Mouse (Mus musculus) forebrain, embryonic 11.5 days (tissue): ENCODE measurements at regions not wholly inside any gene's neighbourhood (a gene's known extent, or its start where the extent isn't known, plus 50 kb on each side); places are given as distances from the start of the nearest gene placed in this dataset.

ENCODE experiments used
- ATAC-seq: fragments of 200-750 bp; cut with Nextera tagmentation; replicated peaks from 2 replicates; pipeline ENCODE4 v1.8.0; 2017; ENCODE audit warnings: moderate TSS enrichment; ENCODE audit not compliant: low FRiP score
- DNase-seq: peaks from one replicate; pipeline ENCODE4 v3.0.0-alpha.2; 2017; ENCODE audit warnings: low spot score
- H3K27ac ChIP-seq: fragments of 300-500 bp; sonication (generic); 2 replicates; pipeline ENCODE4 v1.5.1; 2014; ENCODE audit warnings: low read depth, low read length
- H3K27me3 ChIP-seq: fragments of 300-500 bp; sonication (generic); 2 replicates; pipeline ENCODE4 v1.6.1; 2014; ENCODE audit warnings: mild to moderate bottlenecking, low read length, mixed read lengths; ENCODE audit not compliant: control insufficient read depth, insufficient read depth
- H3K36me3 ChIP-seq: fragments of 300-500 bp; sonication (generic); 2 replicates; pipeline ENCODE4 v1.6.1; 2014; ENCODE audit warnings: mild to moderate bottlenecking, low read length, moderate library complexity, mixed read lengths; ENCODE audit not compliant: control insufficient read depth, insufficient read depth
- H3K4me1 ChIP-seq: fragments of 300-500 bp; sonication (generic); replicated peaks from 2 replicates; pipeline ENCODE4 v1.6.1; 2014; ENCODE audit warnings: low read length, mixed read lengths; ENCODE audit not compliant: control insufficient read depth, insufficient read depth
- H3K4me2 ChIP-seq: fragments of 300-500 bp; sonication (generic); 2 replicates; pipeline ENCODE4 v1.6.1; 2014; ENCODE audit warnings: low read depth, mild to moderate bottlenecking, low read length, moderate library complexity, mixed read lengths; ENCODE audit not compliant: severe bottlenecking
- H3K4me3 ChIP-seq: fragments of 300-500 bp; sonication (generic); 2 replicates; pipeline ENCODE4 v1.5.1; 2014; ENCODE audit warnings: low read depth, low read length
- H3K9ac ChIP-seq: fragments of 300-500 bp; sonication (generic); 2 replicates; pipeline ENCODE4 v1.6.1; 2014; ENCODE audit warnings: low read length
- H3K9me3 ChIP-seq: fragments of 300-500 bp; sonication (generic); 2 replicates; pipeline ENCODE4 v1.6.1; 2016; ENCODE audit warnings: low read length, mixed read lengths; ENCODE audit not compliant: control insufficient read depth
- WGBS: fragments of 180-500 bp; shearing (Covaris S2); extraction: QIAGEN DNeasy Blood & Tissue Kit; methylation state at CpG from one replicate; pipeline ENCODE4 v1.1.7; 2014; 5-methylcytosine and 5-hydroxymethylcytosine counted together

- DNase-seq (no peak), ATAC-seq (no peak)
- WGBS = 73% methylated on average over 2 of the region's 2 CpGs
- H3K27me3 ChIP-seq = no peaks in the 10 kb centered on the region
- H3K36me3 ChIP-seq = no peaks in the 10 kb centered on the region
- H3K27ac ChIP-seq = no peak overlapping the region
- H3K4me3 ChIP-seq = no peak overlapping the region
- no peak overlapping the region for H3K4me2 ChIP-seq
- no peaks in the 10 kb centered on the region for H3K9me3 ChIP-seq
- H3K4me1 ChIP-seq = no peaks in the 10 kb centered on the region
- H3K9ac ChIP-seq = no peak overlapping the region
These were observed 325.0 kb upstream of the Slc24a5 start for GRCm38 (mm10) chr2:124742964-124743363.

DNA sequence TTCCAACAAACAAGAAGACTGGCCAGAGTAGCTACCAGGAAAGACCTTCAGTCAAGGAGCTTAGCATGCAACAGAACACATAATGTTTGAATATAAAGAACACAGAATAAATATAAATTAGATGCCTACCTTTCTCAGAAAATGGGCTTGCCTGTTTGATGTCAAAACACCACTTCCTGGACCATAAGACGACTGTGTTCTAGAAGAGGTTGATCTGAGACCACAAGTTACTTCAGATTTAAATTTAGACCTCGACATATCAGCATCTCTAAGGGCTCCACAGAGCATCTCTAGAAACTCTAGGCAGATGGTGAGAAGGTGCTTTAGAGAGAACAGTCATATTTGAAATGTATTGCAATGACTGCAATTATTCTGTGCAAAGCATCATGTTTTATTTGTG is 322.9 kb upstream of the Slc24a5 start:
- no peaks in the 10 kb centered on the region for H3K9me3 ChIP-seq
- no peak for DNase-seq
- H3K4me2 ChIP-seq = no peak overlapping the region
- H3K27ac ChIP-seq = no peak overlapping the region
- H3K4me3 ChIP-seq = no peak overlapping the region
- H3K4me1 ChIP-seq = no peaks in the 10 kb centered on the region
- ATAC-seq = no peak
- no peaks in the 10 kb centered on the region for H3K36me3 ChIP-seq
- no peaks in the 10 kb centered on the region for H3K27me3 ChIP-seq
- WGBS = 88% methylated on average over 2 of the region's 2 CpGs
- no peak overlapping the region for H3K9ac ChIP-seq

GRCm38 (mm10) chr2:124747119-124747518 is 320.8 kb upstream of the Slc24a5 start:
- no peak overlapping the region for H3K4me3 ChIP-seq
- no peaks in the 10 kb centered on the region for H3K36me3 ChIP-seq
- no peak overlapping the region for H3K9ac ChIP-seq
- 88% methylated on average over 1 of the region's 1 CpGs for WGBS
- ATAC-seq = no peak
- no peaks in the 10 kb centered on the region for H3K9me3 ChIP-seq
- DNase-seq = no peak
- no peaks in the 10 kb centered on the region for H3K27me3 ChIP-seq
- no peak overlapping the region for H3K27ac ChIP-seq
- no peak overlapping the region for H3K4me2 ChIP-seq
- H3K4me1 ChIP-seq = no peaks in the 10 kb centered on the region

GRCm38 (mm10) chr2:124747627-124748026 is 320.3 kb upstream of the Slc24a5 start:
- H3K4me1 ChIP-seq = no peaks in the 10 kb centered on the region
- no peaks in the 10 kb centered on the region for H3K9me3 ChIP-seq
- no peak overlapping the region for H3K4me2 ChIP-seq
- H3K9ac ChIP-seq = no peak overlapping the region
- no peak overlapping the region for H3K27ac ChIP-seq
- H3K27me3 ChIP-seq = no peaks in the 10 kb centered on the region
- ATAC-seq (no peak), DNase-seq (no peak)
- no peak overlapping the region for H3K4me3 ChIP-seq
- 84% methylated on average over 4 of the region's 4 CpGs for WGBS
- H3K36me3 ChIP-seq = no peaks in the 10 kb centered on the region

DNA sequence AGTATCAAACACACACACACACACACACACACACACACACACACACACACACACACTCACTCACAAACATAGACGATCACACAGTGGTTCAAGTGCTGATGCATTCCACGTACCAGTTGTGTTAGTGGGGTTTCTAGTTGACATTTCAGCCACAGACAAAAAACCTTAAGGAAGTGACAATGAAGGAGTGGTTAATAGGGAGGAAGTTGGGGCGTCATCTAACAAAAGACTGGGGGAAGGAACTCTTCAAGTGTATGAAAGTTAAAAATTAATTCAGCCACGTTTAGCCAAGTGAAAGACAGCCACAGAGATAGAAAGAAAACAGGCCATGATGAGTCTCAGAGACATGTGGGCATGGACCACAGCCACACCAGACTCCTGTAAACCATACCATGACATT is 316.1 kb upstream of the Slc24a5 start:
- Histone ChIP-seq H3K36me3 (no peaks in the 10 kb centered on the region), H3K4me1 (no peaks in the 10 kb centered on the region), H3K27ac (no peak overlapping the region), H3K9ac (no peak overlapping the region), H3K4me3 (no peak overlapping the region), H3K4me2 (no peak overlapping the region), H3K9me3 (no peaks in the 10 kb centered on the region), H3K27me3 (no peaks in the 10 kb centered on the region)
- WGBS = 89% methylated on average over 4 of the region's 4 CpGs
- no peak for DNase-seq
- no peak for ATAC-seq

DNA sequence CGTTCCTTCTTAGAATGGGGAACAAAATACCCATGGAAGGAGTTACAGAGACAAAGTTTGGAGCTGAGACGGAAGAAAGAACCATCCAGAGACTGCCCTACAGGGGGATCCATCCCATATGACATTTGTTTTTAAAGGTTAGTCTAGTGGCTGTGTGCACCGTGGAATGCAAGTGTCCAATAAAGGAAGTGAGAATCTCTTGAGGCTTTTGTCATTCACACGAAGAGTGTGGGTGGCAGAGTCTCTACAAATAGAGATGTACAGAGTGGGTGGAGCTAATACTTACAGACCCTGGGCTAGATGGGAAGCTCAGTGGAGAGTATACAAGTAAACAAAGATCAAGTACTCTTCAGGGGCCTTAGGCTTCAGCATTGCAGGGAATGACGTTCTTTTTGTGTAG is 314.2 kb upstream of the Slc24a5 start:
- Histone ChIP-seq H3K4me2 (no peak overlapping the region), H3K27me3 (no peaks in the 10 kb centered on the region), H3K9me3 (no peaks in the 10 kb centered on the region), H3K4me3 (no peak overlapping the region), H3K27ac (no peak overlapping the region), H3K9ac (no peak overlapping the region), H3K4me1 (no peaks in the 10 kb centered on the region), H3K36me3 (no peaks in the 10 kb centered on the region)
- DNase-seq = no peak
- no peak for ATAC-seq
- 84% methylated on average over 5 of the region's 5 CpGs for WGBS

DNA sequence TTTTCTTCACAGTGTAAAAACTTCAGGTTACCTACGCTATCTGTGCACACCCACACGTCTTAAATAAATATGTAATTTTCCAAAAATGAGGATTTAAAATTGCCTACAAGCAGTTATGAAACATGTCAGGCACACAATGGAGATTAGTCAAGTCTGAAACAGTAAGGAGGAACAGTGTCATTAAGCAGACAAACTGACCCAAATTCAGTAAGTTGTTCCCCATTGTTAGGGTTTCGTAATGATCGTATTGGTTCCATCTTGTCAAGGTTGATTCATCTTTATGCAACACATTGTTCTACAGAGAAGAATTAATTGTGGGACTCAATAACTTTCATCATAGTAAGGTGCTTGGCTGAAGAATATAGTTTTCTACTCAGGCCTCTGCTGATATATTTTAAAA is 312.7 kb upstream of the Slc24a5 start:
- H3K27me3 ChIP-seq = no peaks in the 10 kb centered on the region
- 97% methylated on average over 4 of the region's 4 CpGs for WGBS
- no peak overlapping the region for H3K4me3 ChIP-seq
- H3K9me3 ChIP-seq = no peaks in the 10 kb centered on the region
- no peak for ATAC-seq
- no peak for DNase-seq
- H3K4me2 ChIP-seq = no peak overlapping the region
- H3K27ac ChIP-seq = no peak overlapping the region
- H3K9ac ChIP-seq = no peak overlapping the region
- H3K4me1 ChIP-seq = no peaks in the 10 kb centered on the region
- no peaks in the 10 kb centered on the region for H3K36me3 ChIP-seq

DNA sequence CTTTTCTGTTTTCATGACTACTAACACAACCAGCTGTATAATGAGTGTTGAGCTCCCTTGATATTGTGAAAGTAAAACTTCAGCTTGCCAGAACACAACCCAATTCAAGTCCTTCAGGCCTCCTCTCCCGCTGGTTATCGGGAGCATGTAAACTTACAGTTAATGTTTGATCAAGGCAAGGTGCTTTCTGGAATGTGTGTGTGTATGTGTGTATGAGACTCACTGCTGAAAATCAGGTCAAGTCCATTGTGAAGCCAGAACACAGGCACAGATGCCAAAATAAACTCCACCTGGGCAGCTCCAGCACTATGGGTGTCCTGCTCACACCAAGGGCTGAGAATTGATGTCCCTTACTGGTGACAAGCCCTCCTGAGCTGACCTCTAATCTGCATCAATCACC is 308.9 kb upstream of the Slc24a5 start:
- Histone ChIP-seq H3K4me2 (no peak overlapping the region), H3K27ac (no peak overlapping the region), H3K4me1 (peaks cover under 1% of the 10 kb centered on the region; the same call in 1 of the 2 replicates), H3K27me3 (0 out of 2 replicates have a peak, but pooled peaks cover 2% of the 10 kb centered on the region), H3K4me3 (no peak overlapping the region), H3K36me3 (no peaks in the 10 kb centered on the region), H3K9me3 (no peaks in the 10 kb centered on the region), H3K9ac (no peak overlapping the region)
- 96% methylated on average over 2 of the region's 2 CpGs for WGBS
- ATAC-seq = no peak
- no peak for DNase-seq

DNA sequence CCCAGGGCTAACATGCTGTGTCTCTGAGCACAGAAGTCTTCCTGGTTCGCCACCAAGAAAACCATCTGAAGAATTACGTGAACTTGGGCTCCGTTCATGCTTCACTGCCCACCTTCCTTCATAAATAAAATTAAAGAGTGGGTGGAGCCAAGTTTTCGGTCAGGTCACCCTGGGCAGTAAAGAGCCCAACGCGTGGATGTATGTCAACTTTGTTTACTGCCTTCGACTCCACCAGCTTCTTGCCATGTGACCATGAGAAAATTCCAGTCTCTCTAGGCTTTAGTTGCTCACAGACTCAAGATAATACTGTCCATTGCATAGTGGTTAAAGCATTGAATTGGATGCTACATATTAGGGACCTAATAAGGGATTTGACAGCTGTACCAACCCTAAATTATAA is 304.3 kb upstream of the Slc24a5 start:
- no peaks in the 10 kb centered on the region for H3K36me3 ChIP-seq
- 80% methylated on average over 7 of the region's 7 CpGs for WGBS
- DNase-seq (no peak), ATAC-seq (no peak)
- no peak overlapping the region for H3K4me3 ChIP-seq
- H3K27me3 ChIP-seq = 0 out of 2 replicates have a peak, but pooled peaks cover 2% of the 10 kb centered on the region
- H3K4me1 ChIP-seq = peaks cover 4% of the 10 kb centered on the region; the same call in 1 of the 2 replicates
- no peak overlapping the region for H3K9ac ChIP-seq
- no peak overlapping the region for H3K27ac ChIP-seq
- H3K4me2 ChIP-seq = no peak overlapping the region
- H3K9me3 ChIP-seq = no peaks in the 10 kb centered on the region
